Mouse (Mus musculus) lung, postnatal 0 days (tissue): ENCODE measurements around the gene Slc16a14. TPM values are rescaled to one million over a fixed set of nuclear protein-coding genes. Genes with fewer than 3 reads are reported as not detected.
A peak's percentile ranks its signal among the peaks of the same experiment; 100 is the strongest.

ENCODE experiments used
- ATAC-seq: fragments of 200-750 bp; cut with Nextera tagmentation; 2 replicates; pipeline ENCODE4 v1.8.0; 2017; ENCODE audit warnings: moderate library complexity
- DNase-seq: peaks from one replicate; pipeline ENCODE4 v3.0.0-alpha.2; 2016; ENCODE audit warnings: low spot score
- H3K27ac ChIP-seq: fragments of 300-500 bp; sonication (generic); 2 replicates; pipeline ENCODE4 v1.5.1; 2014; ENCODE audit warnings: antibody characterized with exemption, mild to moderate bottlenecking, low read length, mixed read lengths
- H3K27me3 ChIP-seq: fragments of 300-500 bp; sonication (generic); replicated peaks from 2 replicates; pipeline ENCODE4 v1.6.1; 2014; ENCODE audit warnings: low read length, mixed read lengths; ENCODE audit not compliant: insufficient read depth
- H3K36me3 ChIP-seq: fragments of 300-500 bp; sonication (generic); 2 replicates; pipeline ENCODE4 v1.6.1; 2014; ENCODE audit warnings: low read length, mixed read lengths; ENCODE audit not compliant: insufficient read depth
- H3K4me1 ChIP-seq: fragments of 300-500 bp; sonication (generic); 2 replicates; pipeline ENCODE4 v1.6.1; 2014; ENCODE audit warnings: antibody characterized with exemption, low read depth, low read length, mixed read lengths; ENCODE audit not compliant: insufficient read depth
- H3K4me2 ChIP-seq: fragments of 300-500 bp; sonication (generic); replicated peaks from 2 replicates; pipeline ENCODE4 v1.6.1; 2014; ENCODE audit warnings: low read depth, mild to moderate bottlenecking, low read length, moderate library complexity, mixed read lengths
- H3K4me3 ChIP-seq: fragments of 300-500 bp; sonication (generic); 2 replicates; pipeline ENCODE4 v1.5.1; 2014; ENCODE audit warnings: low read depth, low read length
- H3K9ac ChIP-seq: fragments of 300-500 bp; sonication (generic); replicated peaks from 2 replicates; pipeline ENCODE4 v1.6.1; 2014; ENCODE audit warnings: low read depth, mild to moderate bottlenecking
- H3K9me3 ChIP-seq: fragments of 300-500 bp; sonication (generic); 2 replicates; pipeline ENCODE4 v1.6.1; 2016; ENCODE audit warnings: low read length, mixed read lengths
- CTCF ChIP-seq: IDR thresholded peaks from 2 replicates; pipeline ENCODE4 v1.5.1; 2016; ENCODE audit warnings: antibody characterized with exemption, mild to moderate bottlenecking
- EP300 ChIP-seq: IDR thresholded peaks from 2 replicates; pipeline ENCODE4 v1.6.1; 2016; ENCODE audit warnings: antibody characterized with exemption, mild to moderate bottlenecking, control low read depth
- WGBS: fragments of 180-500 bp; shearing (Covaris S2); extraction: QIAGEN DNeasy Blood & Tissue Kit; methylation state at CpG from one replicate; pipeline ENCODE4 v1.1.7; 2014; 5-methylcytosine and 5-hydroxymethylcytosine counted together
- polyA plus RNA-seq: library from polyadenylated mRNA; unstranded; fragments of >200 nt; fragmentation: Nextera tagmentation; extraction: Ambion mirVana; gene quantifications from 2 replicates; pipeline ENCODE4 v1.2.1, GENCODE M21; 2015

The Slc16a14 gene
- polyA plus RNA-seq, 1 experiment from 2014 or later = 0.04 TPM

- no peaks in the 10 kb centered on the region for H3K9me3 ChIP-seq
- H3K9ac ChIP-seq = no peak overlapping the region
- TF ChIP-seq EP300 (no peak), CTCF (no peak)
- H3K4me1 ChIP-seq = no peaks in the 10 kb centered on the region
- no peak overlapping the region for H3K4me3 ChIP-seq
- ATAC-seq (no peak), DNase-seq (no peak)
- H3K4me2 ChIP-seq = no peak overlapping the region
- no peaks in the 10 kb centered on the region for H3K27me3 ChIP-seq
- no peak overlapping the region for H3K27ac ChIP-seq
- WGBS = 64% methylated on average over 4 of the region's 4 CpGs
- H3K36me3 ChIP-seq = no peaks in the 10 kb centered on the region
Observed at GRCm38 (mm10) chr1:84872939-84873338, 62.0 kb downstream of the Slc16a14 start.

GRCm38 (mm10) chr1:84872105-84872504 is 62.8 kb downstream of the Slc16a14 start:
- H3K4me3 ChIP-seq = no peak overlapping the region
- no peak for TF ChIP-seq EP300
- TF ChIP-seq CTCF = no peak
- H3K27me3 ChIP-seq = no peaks in the 10 kb centered on the region
- no peaks in the 10 kb centered on the region for H3K4me1 ChIP-seq
- no peaks in the 10 kb centered on the region for H3K36me3 ChIP-seq
- ATAC-seq = no peak
- H3K4me2 ChIP-seq = no peak overlapping the region
- WGBS = 35% methylated on average over 3 of the region's 3 CpGs
- H3K9me3 ChIP-seq = no peaks in the 10 kb centered on the region
- no peak for DNase-seq
- H3K9ac ChIP-seq = no peak overlapping the region
- H3K27ac ChIP-seq = no peak overlapping the region

- Histone ChIP-seq H3K9ac (no peak overlapping the region), H3K36me3 (no peaks in the 10 kb centered on the region), H3K27me3 (no peaks in the 10 kb centered on the region), H3K9me3 (no peaks in the 10 kb centered on the region), H3K4me2 (no peak overlapping the region), H3K4me1 (no peaks in the 10 kb centered on the region), H3K27ac (no peak overlapping the region), H3K4me3 (no peak overlapping the region)
- no peak for ATAC-seq
- DNase-seq = no peak
- 52% methylated on average over 6 of the region's 6 CpGs for WGBS
- TF ChIP-seq EP300 (no peak), CTCF (no peak)
Observed at GRCm38 (mm10) chr1:84871131-84871530, 63.8 kb downstream of the Slc16a14 start.

- H3K27ac ChIP-seq = no peak overlapping the region
- H3K27me3 ChIP-seq = no peaks in the 10 kb centered on the region
- WGBS = 40% methylated on average over 7 of the region's 7 CpGs
Observed at GRCm38 (mm10) chr1:84869498-84869897, 65.4 kb downstream of the Slc16a14 start.

GRCm38 (mm10) chr1:84868841-84869240 is 66.1 kb downstream of the Slc16a14 start:
- H3K27ac ChIP-seq = no peak overlapping the region
- TF ChIP-seq EP300 (no peak), CTCF (no peak)
- H3K4me3 ChIP-seq = no peak overlapping the region
- no peaks in the 10 kb centered on the region for H3K9me3 ChIP-seq
- no peaks in the 10 kb centered on the region for H3K4me1 ChIP-seq
- H3K27me3 ChIP-seq = no peaks in the 10 kb centered on the region
- no peak overlapping the region for H3K9ac ChIP-seq
- H3K4me2 ChIP-seq = no peak overlapping the region
- H3K36me3 ChIP-seq = no peaks in the 10 kb centered on the region
- DNase-seq (no peak), ATAC-seq (no peak)
- WGBS = 57% methylated on average over 4 of the region's 4 CpGs

More at GRCm38 (mm10) chr1:84869498-84869897, 65.4 kb downstream of the Slc16a14 start:
- H3K9me3 ChIP-seq = no peaks in the 10 kb centered on the region
- H3K4me2 ChIP-seq = no peak overlapping the region
- ATAC-seq (no peak), DNase-seq (peak; percentile 15)
- no peak overlapping the region for H3K4me3 ChIP-seq
- no peaks in the 10 kb centered on the region for H3K4me1 ChIP-seq
- no peak overlapping the region for H3K9ac ChIP-seq
- TF ChIP-seq CTCF (no peak), EP300 (no peak)
- H3K36me3 ChIP-seq = no peaks in the 10 kb centered on the region

- Histone ChIP-seq H3K27me3 (no peaks in the 10 kb centered on the region), H3K4me2 (no peak overlapping the region), H3K4me3 (no peak overlapping the region), H3K9ac (no peak overlapping the region), H3K9me3 (no peaks in the 10 kb centered on the region), H3K36me3 (no peaks in the 10 kb centered on the region), H3K4me1 (no peaks in the 10 kb centered on the region), H3K27ac (no peak overlapping the region)
- ATAC-seq (no peak), DNase-seq (no peak)
- TF ChIP-seq EP300 (no peak), CTCF (no peak)
Observed at GRCm38 (mm10) chr1:84868311-84868710, 66.6 kb downstream of the Slc16a14 start.

- WGBS = 89% methylated on average over 3 of the region's 3 CpGs
- ATAC-seq = no peak
- no peak for TF ChIP-seq CTCF
Observed at GRCm38 (mm10) chr1:84866706-84867230, 68.2 kb downstream of the Slc16a14 start.

More at GRCm38 (mm10) chr1:84866706-84867230, 68.2 kb downstream of the Slc16a14 start:
- Histone ChIP-seq H3K4me1 (no peaks in the 10 kb centered on the region), H3K9me3 (no peaks in the 10 kb centered on the region), H3K4me3 (no peak overlapping the region), H3K9ac (no peak overlapping the region), H3K27ac (no peak overlapping the region), H3K27me3 (no peaks in the 10 kb centered on the region), H3K36me3 (no peaks in the 10 kb centered on the region), H3K4me2 (no peak overlapping the region)
- no peak for DNase-seq
